Mouse (Mus musculus) neural tube, embryonic 11.5 days (tissue): ENCODE measurements around the gene Zan. TPM values are rescaled to one million over a fixed set of nuclear protein-coding genes. Genes with fewer than 3 reads are reported as not detected.
A peak's percentile ranks its signal among the peaks of the same experiment; 100 is the strongest.

ENCODE experiments used
- ATAC-seq: fragments of 200-750 bp; cut with Nextera tagmentation; 2 replicates; pipeline ENCODE4 v1.8.0; 2017; ENCODE audit warnings: moderate number of reproducible peaks, mild to moderate bottlenecking, moderate TSS enrichment, moderate library complexity; ENCODE audit not compliant: insufficient read depth, low FRiP score, low TSS enrichment
- DNase-seq: peaks from one replicate; pipeline ENCODE4 v3.0.0-alpha.2; 2015; ENCODE audit warnings: low spot score
- H3K27ac ChIP-seq: fragments of 300-500 bp; sonication (generic); 2 replicates; pipeline ENCODE4 v1.5.1; 2014; ENCODE audit warnings: low read depth, mild to moderate bottlenecking, low read length
- H3K27me3 ChIP-seq: fragments of 300-500 bp; sonication (generic); 2 replicates; pipeline ENCODE4 v1.6.1; 2014; ENCODE audit warnings: mild to moderate bottlenecking, low read length, mixed read lengths; ENCODE audit not compliant: control insufficient read depth, insufficient read depth
- H3K36me3 ChIP-seq: fragments of 300-500 bp; sonication (generic); 2 replicates; pipeline ENCODE4 v1.6.1; 2014; ENCODE audit warnings: mild to moderate bottlenecking, low read length, moderate library complexity, mixed read lengths; ENCODE audit not compliant: control insufficient read depth, insufficient read depth
- H3K4me1 ChIP-seq: fragments of 300-500 bp; sonication (generic); 2 replicates; pipeline ENCODE4 v1.6.1; 2014; ENCODE audit warnings: low read length, mixed read lengths; ENCODE audit not compliant: control insufficient read depth, insufficient read depth
- H3K4me2 ChIP-seq: fragments of 300-500 bp; sonication (generic); 2 replicates; pipeline ENCODE4 v1.6.1; 2014; ENCODE audit warnings: low read depth, mild to moderate bottlenecking, moderate library complexity
- H3K4me3 ChIP-seq: fragments of 300-500 bp; sonication (generic); 2 replicates; pipeline ENCODE4 v1.5.1; 2014; ENCODE audit warnings: low read depth, low read length
- H3K9ac ChIP-seq: fragments of 300-500 bp; sonication (generic); 2 replicates; pipeline ENCODE4 v1.6.1; 2014; ENCODE audit warnings: mild to moderate bottlenecking, low read length
- H3K9me3 ChIP-seq: fragments of 300-500 bp; sonication (generic); 2 replicates; pipeline ENCODE4 v1.6.1; 2016; ENCODE audit warnings: low read length; ENCODE audit not compliant: control insufficient read depth
- WGBS: fragments of 180-500 bp; shearing (Covaris S2); extraction: QIAGEN DNeasy Blood & Tissue Kit; methylation state at CpG from one replicate; pipeline ENCODE4 v1.1.7; 2014; 5-methylcytosine and 5-hydroxymethylcytosine counted together
- polyA plus RNA-seq: library from polyadenylated mRNA; unstranded; fragments of >200 nt; fragmentation: Nextera tagmentation; extraction: Ambion mirVana; gene quantifications from 2 replicates; pipeline ENCODE4 v1.2.1, GENCODE M21; 2014

Zan gene
- polyA plus RNA-seq, 1 experiment from 2014 or later: 0.05 TPM

DNA sequence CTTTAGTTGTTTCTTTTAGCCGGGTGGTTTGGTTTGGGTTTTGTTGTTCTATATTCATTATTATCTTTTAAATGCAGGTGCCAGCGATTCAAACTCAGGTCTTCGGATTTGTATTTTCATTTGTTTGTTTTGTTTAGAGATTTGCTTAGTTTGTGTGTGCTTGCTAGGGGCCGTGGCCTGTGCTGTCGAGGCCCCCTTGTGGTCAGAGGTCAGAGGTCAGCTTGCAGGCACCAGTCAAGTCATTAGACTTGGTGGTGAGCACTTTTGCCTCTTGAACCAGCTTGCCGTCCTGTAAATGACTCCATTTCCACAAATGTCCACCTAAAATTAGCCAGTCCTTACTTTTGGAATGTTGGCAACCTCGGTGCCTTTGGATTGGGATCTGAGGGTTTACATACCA, 118.5 kb downstream of the Zan start:
- no peak overlapping the region for H3K4me2 ChIP-seq
- DNase-seq (no peak), ATAC-seq (no peak)
- peaks cover 38% of the 10 kb centered on the region for H3K36me3 ChIP-seq
- 0 out of 2 replicates have a peak, but pooled peaks cover 2% of the 10 kb centered on the region for H3K4me1 ChIP-seq
- WGBS: 49% methylated on average over 7 of the region's 7 CpGs
- no peaks in the 10 kb centered on the region for H3K27me3 ChIP-seq
- no peaks in the 10 kb centered on the region for H3K9me3 ChIP-seq
- H3K27ac ChIP-seq: no peak overlapping the region
- H3K4me3 ChIP-seq: no peak overlapping the region
- H3K9ac ChIP-seq: no peak overlapping the region

- DNase-seq (no peak), ATAC-seq (no peak)
- Histone ChIP-seq H3K9ac (no peak overlapping the region), H3K9me3 (no peaks in the 10 kb centered on the region), H3K27me3 (no peaks in the 10 kb centered on the region), H3K4me1 (peaks cover 16% of the 10 kb centered on the region; the same call in 1 of the 2 replicates), H3K27ac (no peak overlapping the region), H3K4me2 (no peak overlapping the region), H3K36me3 (peaks cover 16% of the 10 kb centered on the region), H3K4me3 (no peak overlapping the region)
- WGBS: 93% methylated on average over 17 of the region's 17 CpGs
Measured at GRCm38 (mm10) chr5:137354091-137354490, 122.8 kb downstream of the Zan start.

- peaks cover 13% of the 10 kb centered on the region for H3K36me3 ChIP-seq
- peak overlapping the region; percentile 94 for H3K9ac ChIP-seq
- no peak for ATAC-seq
- H3K4me1 ChIP-seq: peaks cover 26% of the 10 kb centered on the region
- H3K27me3 ChIP-seq: no peaks in the 10 kb centered on the region
- peak overlapping the region; percentile 92 for H3K4me2 ChIP-seq
- no peak for DNase-seq
- H3K4me3 ChIP-seq: peak overlapping the region; percentile 85
- no peaks in the 10 kb centered on the region for H3K9me3 ChIP-seq
- 17% methylated on average over 15 of the region's 16 CpGs for WGBS
- no peak overlapping the region for H3K27ac ChIP-seq
Measured at GRCm38 (mm10) chr5:137352011-137352975, 124.6 kb downstream of the Zan start.

DNA sequence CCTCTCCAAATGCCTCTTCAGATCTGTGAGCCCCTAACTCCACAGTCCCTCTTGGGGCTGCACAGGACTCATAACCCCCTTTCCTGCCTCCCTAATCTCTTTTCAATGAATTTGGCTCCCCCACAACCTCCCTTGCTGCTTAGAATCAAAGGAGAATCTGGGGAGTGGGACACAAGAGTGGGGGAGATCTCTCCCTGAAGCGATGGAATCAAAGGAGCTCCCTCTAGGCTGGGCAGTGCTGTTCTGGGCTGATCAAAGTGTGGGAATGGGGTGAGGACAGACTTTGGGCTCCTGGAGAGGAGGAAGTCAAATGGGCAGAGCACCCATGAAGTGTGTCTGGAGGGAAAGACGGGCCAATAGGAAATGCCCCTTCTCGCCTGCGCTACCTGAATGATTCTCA, 125.5 kb downstream of the Zan start:
- Histone ChIP-seq H3K36me3 (peaks cover 13% of the 10 kb centered on the region), H3K27me3 (no peaks in the 10 kb centered on the region), H3K4me3 (peak overlapping the region; percentile 85), H3K4me2 (peak overlapping the region; percentile 92), H3K4me1 (peaks cover 26% of the 10 kb centered on the region), H3K9ac (peak overlapping the region; percentile 94), H3K9me3 (no peaks in the 10 kb centered on the region), H3K27ac (no peak overlapping the region)
- ATAC-seq: no peak
- DNase-seq: no peak
- 11% methylated on average over 4 of the region's 4 CpGs for WGBS

DNA sequence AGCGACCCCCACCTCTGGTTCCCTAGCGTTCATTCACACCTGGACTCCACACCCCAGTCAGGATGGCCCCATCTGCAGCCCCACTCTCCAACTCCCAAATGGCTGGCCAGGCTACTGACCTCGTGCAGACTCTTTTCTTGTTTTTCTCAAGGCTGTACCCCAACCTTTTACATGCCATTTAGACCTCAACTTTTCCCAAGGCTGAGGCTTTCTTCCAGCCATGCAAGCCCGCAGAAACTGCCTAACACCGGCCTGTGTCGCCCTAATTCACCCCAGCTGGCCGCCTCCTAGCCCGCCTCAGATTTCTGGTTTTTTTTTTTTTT, 125.8 kb downstream of the Zan start:
- Histone ChIP-seq H3K9ac (peak overlapping the region; percentile 94), H3K36me3 (peaks cover 10% of the 10 kb centered on the region), H3K4me3 (peak overlapping the region; percentile 85), H3K27ac (no peak overlapping the region), H3K4me1 (peaks cover 26% of the 10 kb centered on the region), H3K9me3 (no peaks in the 10 kb centered on the region), H3K4me2 (peak overlapping the region; percentile 92), H3K27me3 (no peaks in the 10 kb centered on the region)
- 2% methylated on average over 8 of the region's 8 CpGs for WGBS
- DNase-seq: peak; percentile 42
- ATAC-seq: no peak

DNA sequence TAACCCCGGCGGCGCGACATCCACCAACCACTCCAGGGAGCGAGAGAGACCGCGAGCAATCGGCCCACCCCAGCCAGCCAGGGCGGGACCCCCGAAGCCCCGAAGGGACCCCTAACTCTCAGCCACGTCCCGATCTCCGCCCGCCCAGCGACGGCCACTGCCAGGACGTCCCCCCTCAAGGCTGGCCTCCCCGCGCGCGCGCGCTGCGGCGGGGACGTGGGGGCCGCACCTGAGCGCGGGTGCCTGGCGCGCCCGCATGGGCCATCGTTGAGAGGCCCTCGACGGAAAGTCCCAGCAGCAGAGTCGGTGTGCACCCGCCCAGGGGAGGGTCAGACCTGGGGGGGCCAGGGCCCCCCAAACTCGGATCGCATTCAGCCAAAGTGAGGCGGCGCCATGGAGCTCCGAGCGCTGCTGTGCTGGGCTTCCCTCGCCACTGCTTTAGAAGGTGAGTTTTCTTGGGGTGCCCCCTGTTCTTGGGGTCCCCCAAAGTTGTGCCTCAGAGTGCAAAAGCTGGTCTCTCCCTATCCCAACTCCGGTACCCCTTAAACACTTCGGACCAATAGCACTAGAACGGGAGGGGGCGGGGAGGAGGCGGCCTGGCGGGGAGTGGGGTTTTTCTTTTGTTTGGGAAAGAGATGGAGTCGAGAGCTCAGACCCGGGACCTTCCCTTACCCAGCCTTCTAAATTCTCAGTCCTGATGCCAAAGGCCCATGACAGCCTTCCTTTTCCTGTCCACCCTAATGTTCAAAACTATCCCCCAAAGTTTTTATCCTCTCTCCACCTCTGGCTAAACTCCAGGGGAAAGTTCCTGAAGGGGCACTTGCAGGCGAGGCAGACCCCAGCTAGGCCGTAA, 126.4 kb downstream of the Zan start:
- Histone ChIP-seq H3K27me3 (no peaks in the 10 kb centered on the region), H3K27ac (peak overlapping the region; percentile 78), H3K36me3 (peaks cover 10% of the 10 kb centered on the region), H3K4me1 (peaks cover 26% of the 10 kb centered on the region), H3K4me2 (peak overlapping the region; percentile 92), H3K4me3 (peak overlapping the region; percentile 85), H3K9me3 (no peaks in the 10 kb centered on the region), H3K9ac (peak overlapping the region; percentile 94)
- under 1% methylated on average over 50 of the region's 55 CpGs for WGBS
- peak; percentile 45 for DNase-seq
- ATAC-seq: peak; percentile 49; the same call in 1 of the 2 replicates

DNA sequence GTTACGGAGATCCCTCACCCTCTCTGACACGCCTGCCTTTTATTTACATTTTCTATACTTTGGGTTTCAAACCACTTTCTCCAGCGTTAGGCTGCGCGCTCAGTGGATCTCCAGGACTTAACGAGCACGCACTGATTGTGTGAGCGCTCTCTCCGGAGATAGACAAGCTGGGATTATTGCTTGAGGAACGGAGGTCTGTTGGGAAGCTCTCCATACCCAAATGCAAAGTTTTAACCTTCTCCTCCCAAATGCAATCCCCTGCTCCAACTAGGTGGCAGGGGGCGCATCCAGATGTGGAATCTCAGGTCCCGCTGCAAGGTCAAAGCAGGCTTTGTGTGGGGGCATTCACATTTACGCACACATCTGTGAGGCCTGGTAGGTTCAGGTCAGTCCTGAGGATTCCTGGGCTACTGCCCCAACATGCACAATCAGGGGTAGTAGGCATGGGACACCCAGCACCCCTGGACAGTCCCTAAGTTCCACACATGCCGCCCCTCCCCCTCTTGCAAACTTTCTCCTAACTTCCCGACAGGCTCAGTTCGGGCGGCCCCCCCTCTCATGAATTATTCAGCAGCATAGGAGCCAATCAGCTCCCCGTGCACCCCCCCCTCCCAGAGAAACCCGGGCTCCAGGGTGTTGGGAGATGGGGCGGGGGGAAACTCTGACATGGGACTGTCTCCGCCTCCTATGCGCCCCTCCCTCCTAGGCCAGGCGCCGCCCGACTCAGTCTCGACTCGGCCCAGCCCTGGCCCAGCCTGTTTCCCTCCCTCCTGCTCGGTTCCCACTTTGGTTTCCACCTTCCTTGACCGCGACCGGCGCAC, 127.3 kb downstream of the Zan start, which contains the start of gene Ephb4:
Ephb4 (plus strand) TSS at position 726 of the 821 bp plus-strand sequence.
- ATAC-seq (peak; percentile 90), DNase-seq (peak; percentile 93)
- H3K9me3 ChIP-seq: no peaks in the 10 kb centered on the region
- peaks cover 7% of the 10 kb centered on the region for H3K36me3 ChIP-seq
- H3K27ac ChIP-seq: peak within 1 kb of the TSS; percentile 78
- H3K9ac ChIP-seq: peak within 1 kb of the TSS; percentile 94
- H3K4me2 ChIP-seq: peak within 1 kb of the TSS; percentile 92
- no peaks in the 10 kb centered on the region for H3K27me3 ChIP-seq
- peaks cover 26% of the 10 kb centered on the region for H3K4me1 ChIP-seq
- H3K4me3 ChIP-seq: peak within 1 kb of the TSS; percentile 85
- WGBS: under 1% methylated on average over 31 of the region's 32 CpGs
